Mouse (Mus musculus): ENCODE measurements around the gene Hspa5.

DNA sequence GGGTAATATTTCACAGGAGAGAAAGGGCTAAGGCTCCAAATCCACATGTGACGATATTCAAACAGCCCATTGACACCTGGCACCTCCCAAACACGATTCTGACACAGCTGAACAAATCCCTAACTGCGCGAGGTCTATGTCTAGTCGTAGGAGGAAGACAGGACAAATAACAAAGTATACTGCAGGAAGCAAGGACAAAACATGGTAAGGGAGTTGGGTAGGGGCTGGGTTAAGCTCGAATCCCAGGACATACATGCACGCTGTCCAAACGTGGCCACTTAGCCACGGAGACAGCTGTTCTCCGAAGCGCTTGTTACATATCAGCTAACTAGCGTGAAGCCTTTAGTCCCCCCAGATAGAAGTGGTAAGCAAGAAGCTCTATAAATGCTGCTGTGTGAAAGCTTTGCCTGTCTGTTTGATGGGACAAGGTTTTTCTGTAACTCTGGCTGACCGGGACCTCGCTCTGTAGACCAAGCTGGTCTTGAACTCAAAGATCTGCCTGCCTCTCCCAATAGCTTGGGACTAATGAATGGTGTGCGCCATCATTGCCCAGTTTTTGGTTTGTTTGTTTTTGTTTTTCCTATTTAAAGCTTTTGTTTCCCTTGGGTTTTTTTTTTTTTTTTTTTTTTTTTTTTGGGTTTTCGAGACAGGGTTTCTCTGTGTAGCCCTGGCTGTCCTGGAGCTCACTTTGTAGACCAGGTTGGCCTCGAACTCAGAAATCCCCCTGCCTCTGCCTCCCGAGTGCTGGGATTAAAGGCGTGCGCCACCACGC is 54.9 kb downstream of the Hspa5 start:
- TF ChIP-seq CTCF (IDR thresholded peaks at IDR 0.05; ENCODE audit: low read depth, low read length) (no peak), EP300 (IDR thresholded peaks at IDR 0.05; ENCODE audit: insufficient read depth, low read depth, low read length) (no peak)
